Mouse (Mus musculus): ENCODE data around the gene Hras.

DNA sequence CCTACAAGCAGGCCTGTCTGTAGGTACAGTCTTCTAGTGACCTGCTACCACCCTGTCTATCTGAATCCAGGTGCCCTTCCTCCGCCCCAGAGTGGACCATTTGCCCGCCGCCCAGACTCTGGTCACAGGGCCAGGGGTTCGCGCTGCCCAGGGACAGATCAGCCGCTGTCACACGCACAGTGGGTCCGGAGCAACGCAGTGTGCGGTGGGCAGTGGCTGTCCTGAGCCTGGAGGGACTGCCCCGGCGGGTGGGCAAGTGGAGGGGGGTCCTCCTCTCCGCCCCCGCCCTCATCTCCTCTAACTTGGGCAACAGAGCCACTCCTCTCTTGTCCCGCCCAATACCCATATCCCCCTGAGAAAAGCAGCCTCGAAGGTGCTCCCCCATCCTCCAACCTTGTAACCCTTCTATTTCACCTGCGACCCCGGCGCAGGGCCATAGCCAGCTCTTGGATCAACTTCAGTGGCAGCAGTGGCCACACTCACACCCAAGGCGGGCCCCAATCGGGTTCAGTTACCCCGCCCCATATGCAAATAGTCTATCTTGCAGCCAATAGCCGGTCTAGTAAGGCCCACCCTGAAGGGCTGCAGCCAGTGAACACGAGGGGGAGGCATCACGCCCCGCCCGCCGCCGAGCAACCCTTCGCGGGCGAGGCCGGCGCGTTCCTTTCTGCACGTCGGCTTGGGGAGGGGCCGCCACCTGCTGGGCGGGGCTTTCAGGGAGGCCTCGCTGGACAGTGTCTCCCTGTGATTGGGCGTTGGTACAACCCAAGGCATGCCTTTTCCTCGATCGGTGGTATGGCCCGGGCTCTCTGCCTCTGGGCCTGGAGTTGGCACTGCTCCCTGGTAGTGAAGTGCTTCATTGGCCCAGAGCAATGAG lies 27.7 kb upstream of the Hras start:
- peak; percentile 57 for TF ChIP-seq EP300 (IDR thresholded peaks at IDR 0.05; ENCODE audit: low read depth)
- TF ChIP-seq CTCF (IDR thresholded peaks at IDR 0.05; ENCODE audit: low read depth), result peak; percentile 56

All from liver, embryonic 14.5 days (tissue).